Mouse (Mus musculus): ENCODE measurements at regions not wholly inside any gene's neighbourhood (a gene's known extent, or its start where the extent isn't known, plus 50 kb on each side); places are given as distances from the start of the nearest gene placed in this dataset.

DNA sequence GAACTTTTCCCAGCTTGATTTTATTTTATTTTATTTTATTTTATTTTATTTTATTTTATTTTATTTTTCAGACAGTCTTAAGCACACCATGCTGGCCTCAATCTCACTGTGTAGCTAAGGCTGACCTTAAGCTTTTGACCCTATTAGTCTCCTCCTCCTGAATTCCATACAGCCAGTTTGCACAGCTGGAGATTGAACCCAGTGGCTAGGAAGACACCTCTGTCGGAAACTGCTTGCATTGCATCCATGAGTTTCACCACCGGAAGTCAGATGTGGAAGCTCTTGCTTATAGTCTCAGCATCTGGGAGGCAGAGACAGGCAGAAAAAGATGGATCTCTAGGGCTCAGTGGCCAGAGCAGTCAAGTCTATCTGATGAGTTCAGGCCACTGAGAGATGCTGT is 86.4 kb upstream of the Grin2a start:
- no peak for TF ChIP-seq ELF1 (IDR thresholded peaks at IDR 0.05; ENCODE audit: low read depth, low read length)
- no peak for TF ChIP-seq ZC3H11A (IDR thresholded peaks at IDR 0.05; ENCODE audit: low read depth, low read length)
- TF ChIP-seq CTCF (IDR thresholded peaks at IDR 0.05 in 2 of 3, conservative IDR thresholded peaks at IDR 0.05 in 1 of 3; ENCODE audit: control insufficient read depth in 1 of 3, insufficient read depth in 1 of 3, low read depth in 2 of 3, low read length in 3 of 3, poor library complexity in 1 of 3, severe bottlenecking in 1 of 3) = no peak
- no peak for TF ChIP-seq POLR2A (IDR thresholded peaks at IDR 0.05; ENCODE audit: control insufficient read depth in 1 of 2, insufficient read depth in 1 of 2, low read depth in 1 of 2, low read length in 2 of 2, poor library complexity in 1 of 2)
- no peak for TF ChIP-seq GATA1 (IDR thresholded peaks at IDR 0.05; ENCODE audit: low read depth, low read length)
- TF ChIP-seq JUND (IDR thresholded peaks at IDR 0.05; ENCODE audit: low read depth, low read length) = no peak
- TF ChIP-seq UBTF (IDR thresholded peaks at IDR 0.05; ENCODE audit: borderline replicate concordance, insufficient read depth, low read depth, low read length) = no peak
- no peak for TF ChIP-seq RAD21 (IDR thresholded peaks at IDR 0.05; ENCODE audit: low read depth, low read length)
- no peak for TF ChIP-seq MAZ (IDR thresholded peaks at IDR 0.05; ENCODE audit: low read depth, low read length)
- TF ChIP-seq RCOR1 (IDR thresholded peaks at IDR 0.05; ENCODE audit: low read depth, low read length) = no peak
- TF ChIP-seq MEF2A (IDR thresholded peaks at IDR 0.05; ENCODE audit: extremely low read depth, insufficient replicate concordance, low read depth, low read length, poor library complexity, severe bottlenecking) = no peak
- no peak for TF ChIP-seq ETS1 (IDR thresholded peaks at IDR 0.05; ENCODE audit: low read depth, low read length)
- no peak for TF ChIP-seq KAT2A (conservative IDR thresholded peaks at IDR 0.05; ENCODE audit: low read depth, low read length)
- TF ChIP-seq MYC (IDR thresholded peaks at IDR 0.05; ENCODE audit: low read depth, low read length) = no peak

All from MEL (cell line).